Mouse (Mus musculus) liver, embryonic 16.5 days (tissue): ENCODE measurements around the gene Grk3. TPM values are rescaled to one million over a fixed set of nuclear protein-coding genes. Genes with fewer than 3 reads are reported as not detected.

Experiments
- ATAC-seq: fragments of 200-750 bp; cut with Nextera tagmentation; 2 replicates; pipeline ENCODE4 v1.8.0; 2017; ENCODE audit warnings: low read depth, mild to moderate bottlenecking, moderate number of reproducible peaks, moderate library complexity
- H3K27ac ChIP-seq: fragments of 300-500 bp; sonication (generic); 2 replicates; pipeline ENCODE4 v1.5.1; 2014; ENCODE audit warnings: mild to moderate bottlenecking, low read length
- H3K27me3 ChIP-seq: fragments of 300-500 bp; sonication (generic); 2 replicates; pipeline ENCODE4 v1.6.1; 2014; ENCODE audit warnings: low read depth, low read length, mixed read lengths; ENCODE audit not compliant: control insufficient read depth, insufficient read depth
- H3K36me3 ChIP-seq: fragments of 300-500 bp; sonication (generic); 2 replicates; pipeline ENCODE4 v1.6.1; 2014; ENCODE audit warnings: mild to moderate bottlenecking; ENCODE audit not compliant: control insufficient read depth, insufficient read depth
- H3K4me1 ChIP-seq: fragments of 300-500 bp; sonication (generic); 2 replicates; pipeline ENCODE4 v1.6.1; 2014; ENCODE audit warnings: low read depth, low read length, mixed read lengths; ENCODE audit not compliant: control insufficient read depth
- H3K4me2 ChIP-seq: fragments of 300-500 bp; sonication (generic); 2 replicates; pipeline ENCODE4 v1.6.1; 2014; ENCODE audit warnings: low read depth, low read length, mixed read lengths
- H3K4me3 ChIP-seq: fragments of 300-500 bp; sonication (generic); 2 replicates; pipeline ENCODE4 v1.5.1; 2014; ENCODE audit warnings: low read depth, mild to moderate bottlenecking, low read length
- H3K9ac ChIP-seq: fragments of 300-500 bp; sonication (generic); 2 replicates; pipeline ENCODE4 v1.6.1; 2014; ENCODE audit warnings: low read depth, low read length
- H3K9me3 ChIP-seq: fragments of 300-500 bp; sonication (generic); replicated peaks from 2 replicates; pipeline ENCODE4 v1.6.1; 2016; ENCODE audit warnings: low read length; ENCODE audit not compliant: control insufficient read depth
- WGBS: fragments of 180-500 bp; shearing (Covaris S2); extraction: QIAGEN DNeasy Blood & Tissue Kit; methylation state at CpG from one replicate; pipeline ENCODE4 v1.1.7; 2014; ENCODE audit not compliant: insufficient replicate concordance; 5-methylcytosine and 5-hydroxymethylcytosine counted together
- polyA plus RNA-seq: library from polyadenylated mRNA; unstranded; fragments of >200 nt; fragmentation: Nextera tagmentation; extraction: Ambion mirVana; gene quantifications from 2 replicates; pipeline ENCODE4 v1.2.1, GENCODE M21; 2015

Gene Grk3
- polyA plus RNA-seq, 1 experiment from 2014 or later: 3.4 TPM

DNA sequence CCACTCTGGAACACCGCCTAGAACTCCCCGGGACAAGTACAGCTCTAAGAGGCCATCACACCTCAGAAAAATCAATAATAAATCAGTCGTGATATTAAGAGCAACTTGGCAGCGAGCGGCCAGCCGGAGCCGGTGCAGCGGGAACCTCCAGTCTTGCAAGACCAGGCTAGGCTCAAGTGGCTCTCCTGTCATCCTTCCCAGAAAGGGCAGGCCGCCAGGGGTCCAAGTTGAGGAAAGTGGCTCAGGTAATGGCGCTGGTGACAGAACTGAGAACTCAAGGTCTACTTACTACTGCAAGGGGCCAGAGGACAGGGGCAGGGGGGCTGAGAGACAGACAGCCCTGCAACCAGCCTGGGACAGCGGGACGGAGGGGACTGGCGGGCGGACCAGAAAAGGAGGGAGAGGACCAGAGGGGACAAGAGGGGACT, 769 bp downstream of the Grk3 start:
- Histone ChIP-seq H3K4me3 (peak overlapping the region; percentile 61), H3K9ac (peak overlapping the region; percentile 56), H3K36me3 (no peaks in the 10 kb centered on the region), H3K4me1 (peaks cover 2% of the 10 kb centered on the region; the same call in 1 of the 2 replicates), H3K27me3 (no peaks in the 10 kb centered on the region), H3K4me2 (peak overlapping the region; percentile 58), H3K27ac (no peak overlapping the region), H3K9me3 (no peaks in the 10 kb centered on the region)
- 0 out of 2 replicates have a peak, but pooled peaks have one; percentile 20 for ATAC-seq
- 1% methylated on average over 13 of the region's 14 CpGs for WGBS

DNA sequence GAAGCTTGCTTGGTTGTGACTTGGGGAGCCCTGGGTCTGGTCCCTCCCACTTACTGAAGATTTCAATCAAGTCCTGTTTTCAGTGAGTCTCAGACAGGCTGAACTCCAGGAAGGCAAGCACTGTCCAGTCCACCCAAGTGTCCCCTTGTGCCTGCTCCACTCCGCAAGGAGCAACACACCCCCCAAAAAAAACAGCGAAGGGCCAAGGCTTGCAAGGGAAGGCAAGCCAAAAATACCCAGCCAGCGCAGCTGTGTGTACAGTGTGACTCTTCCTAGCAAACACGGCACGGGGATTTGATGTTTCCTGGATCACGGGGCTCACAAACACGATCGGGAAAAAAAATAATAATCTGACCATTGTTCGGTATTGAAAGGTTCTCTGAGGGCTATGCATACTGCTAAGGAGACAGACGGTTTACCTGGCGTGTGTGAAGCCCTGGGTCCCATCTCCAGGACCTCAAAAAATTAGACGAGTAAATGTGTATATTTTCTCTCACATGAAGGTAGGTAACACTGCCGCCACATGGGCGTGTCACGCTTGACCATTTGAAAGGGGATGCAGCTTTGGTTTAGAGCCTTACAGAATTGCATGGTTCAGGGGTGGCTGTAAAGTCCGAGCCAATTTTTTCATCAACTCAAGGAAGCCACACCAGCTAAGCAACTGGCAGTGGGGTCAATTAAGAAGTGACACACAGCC, 1.3 kb downstream of the Grk3 start:
- peak overlapping the region; percentile 56; the same call in 1 of the 2 replicates for H3K9ac ChIP-seq
- no peaks in the 10 kb centered on the region for H3K9me3 ChIP-seq
- no peak overlapping the region for H3K27ac ChIP-seq
- H3K27me3 ChIP-seq: no peaks in the 10 kb centered on the region
- H3K4me1 ChIP-seq: peaks cover 2% of the 10 kb centered on the region; the same call in 1 of the 2 replicates
- no peak for ATAC-seq
- peak overlapping the region; percentile 61 for H3K4me3 ChIP-seq
- 43% methylated on average over 16 of the region's 16 CpGs for WGBS
- peak overlapping the region; percentile 58 for H3K4me2 ChIP-seq
- H3K36me3 ChIP-seq: no peaks in the 10 kb centered on the region

DNA sequence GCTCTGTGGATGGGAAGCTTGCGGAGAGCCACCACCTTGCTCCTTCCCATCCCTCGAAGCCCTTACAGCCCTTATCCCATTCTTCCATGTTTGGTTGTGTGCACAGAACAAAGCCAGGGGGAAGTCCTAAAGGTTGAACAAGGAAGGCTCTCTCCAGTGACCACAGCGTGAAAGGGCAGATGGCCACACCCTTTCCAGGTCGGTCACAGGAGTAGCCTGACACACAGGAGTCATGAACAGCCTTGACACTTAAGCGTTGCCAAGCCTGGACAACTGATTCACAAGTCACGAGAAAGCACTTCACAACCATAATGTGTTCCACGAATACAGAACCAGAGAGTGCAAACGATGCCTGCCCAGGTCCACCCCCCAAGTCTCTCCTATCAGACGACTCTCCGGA, 3.7 kb downstream of the Grk3 start:
- ATAC-seq: no peak
- Histone ChIP-seq H3K4me3 (no peak overlapping the region), H3K4me2 (no peak overlapping the region), H3K4me1 (peaks cover 2% of the 10 kb centered on the region; the same call in 1 of the 2 replicates), H3K27ac (no peak overlapping the region), H3K36me3 (no peaks in the 10 kb centered on the region), H3K9me3 (no peaks in the 10 kb centered on the region), H3K27me3 (no peaks in the 10 kb centered on the region), H3K9ac (no peak overlapping the region)
- 62% methylated on average over 10 of the region's 10 CpGs for WGBS

DNA sequence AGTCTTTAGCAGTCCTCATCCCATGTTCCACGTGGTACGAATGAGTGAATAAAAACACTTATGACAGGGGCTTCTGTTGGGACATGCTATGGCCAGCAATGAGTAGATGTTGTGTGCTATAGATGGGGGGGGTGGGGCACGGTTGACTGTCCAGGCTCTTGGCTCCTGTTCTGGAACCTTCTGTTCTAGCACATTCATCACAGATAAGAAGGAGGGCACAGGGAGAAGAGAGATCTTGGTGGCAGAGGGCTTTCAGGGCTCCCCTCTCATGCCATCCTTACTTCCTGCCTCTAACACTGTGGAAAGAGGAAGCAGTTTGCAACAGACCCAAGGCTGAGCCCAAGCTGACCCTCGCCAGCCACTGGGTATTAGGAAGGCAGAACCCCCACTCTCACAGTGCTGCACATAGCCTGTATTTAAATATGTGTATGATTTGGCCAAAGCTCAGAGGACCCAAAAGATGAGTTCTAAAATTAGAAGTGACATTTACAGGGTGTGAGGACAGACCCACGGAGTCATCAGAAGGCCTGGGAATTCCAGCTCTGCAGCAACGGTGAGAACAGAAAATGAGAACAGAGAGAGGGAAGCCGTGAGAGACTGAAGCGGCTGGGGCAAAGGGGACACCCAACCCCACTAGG, 6.3 kb downstream of the Grk3 start:
- Histone ChIP-seq H3K4me1 (no peaks in the 10 kb centered on the region; the same call in 1 of the 2 replicates), H3K4me2 (no peak overlapping the region), H3K27me3 (no peaks in the 10 kb centered on the region), H3K4me3 (no peak overlapping the region), H3K36me3 (no peaks in the 10 kb centered on the region), H3K9me3 (no peaks in the 10 kb centered on the region), H3K27ac (no peak overlapping the region), H3K9ac (no peak overlapping the region)
- 43% methylated on average over 8 of the region's 8 CpGs for WGBS
- no peak for ATAC-seq

DNA sequence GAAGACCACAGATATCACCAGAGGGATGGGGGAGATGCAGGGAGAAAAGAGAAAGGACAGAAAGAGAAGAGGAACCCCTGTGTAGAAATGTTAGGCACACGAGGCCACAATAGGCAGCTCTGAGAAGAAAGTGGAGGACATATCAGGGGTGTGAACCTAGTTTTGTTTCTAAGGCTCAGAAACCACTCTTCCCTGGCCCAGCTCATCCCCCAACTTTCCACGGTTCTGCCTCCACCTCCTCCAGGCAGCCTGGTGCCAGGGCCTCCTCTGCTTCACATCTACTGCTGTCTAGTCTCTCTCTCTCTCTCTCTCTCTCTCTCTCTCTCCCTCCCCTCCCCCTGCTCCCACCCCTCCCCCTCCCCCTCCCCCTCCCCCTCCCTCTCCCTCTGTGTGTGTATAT, 7.1 kb downstream of the Grk3 start:
- H3K4me2 ChIP-seq: no peak overlapping the region
- 59% methylated on average over 2 of the region's 2 CpGs for WGBS
- no peak overlapping the region for H3K27ac ChIP-seq
- no peak overlapping the region for H3K9ac ChIP-seq
- no peak overlapping the region for H3K4me3 ChIP-seq
- H3K9me3 ChIP-seq: no peaks in the 10 kb centered on the region
- H3K4me1 ChIP-seq: no peaks in the 10 kb centered on the region; the same call in 1 of the 2 replicates
- no peaks in the 10 kb centered on the region for H3K36me3 ChIP-seq
- no peak for ATAC-seq
- H3K27me3 ChIP-seq: no peaks in the 10 kb centered on the region

DNA sequence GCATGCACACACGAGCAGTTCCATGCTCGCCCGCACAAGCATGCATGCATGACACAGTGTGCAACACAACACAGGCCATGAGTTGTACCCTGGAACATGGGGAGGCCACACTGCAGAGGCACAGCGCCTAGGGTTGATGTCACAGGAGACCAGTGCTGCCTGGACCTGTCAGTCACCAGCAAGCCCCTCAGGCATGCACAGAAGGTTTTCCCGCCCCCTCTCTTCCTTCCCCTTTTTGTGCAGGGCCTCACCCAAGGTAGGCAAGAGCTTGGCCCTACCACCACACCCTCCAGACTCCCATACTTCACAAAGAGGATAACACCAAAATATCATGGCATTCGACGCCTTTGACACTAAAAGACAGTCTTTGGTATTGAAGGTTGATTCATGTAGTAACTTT, 8.6 kb downstream of the Grk3 start:
- no peaks in the 10 kb centered on the region for H3K27me3 ChIP-seq
- no peak overlapping the region for H3K9ac ChIP-seq
- H3K4me1 ChIP-seq: peaks cover 4% of the 10 kb centered on the region
- H3K4me3 ChIP-seq: no peak overlapping the region
- 47% methylated on average over 7 of the region's 7 CpGs for WGBS
- H3K9me3 ChIP-seq: no peaks in the 10 kb centered on the region
- ATAC-seq: no peak
- H3K36me3 ChIP-seq: no peaks in the 10 kb centered on the region
- no peak overlapping the region for H3K27ac ChIP-seq
- no peak overlapping the region for H3K4me2 ChIP-seq

DNA sequence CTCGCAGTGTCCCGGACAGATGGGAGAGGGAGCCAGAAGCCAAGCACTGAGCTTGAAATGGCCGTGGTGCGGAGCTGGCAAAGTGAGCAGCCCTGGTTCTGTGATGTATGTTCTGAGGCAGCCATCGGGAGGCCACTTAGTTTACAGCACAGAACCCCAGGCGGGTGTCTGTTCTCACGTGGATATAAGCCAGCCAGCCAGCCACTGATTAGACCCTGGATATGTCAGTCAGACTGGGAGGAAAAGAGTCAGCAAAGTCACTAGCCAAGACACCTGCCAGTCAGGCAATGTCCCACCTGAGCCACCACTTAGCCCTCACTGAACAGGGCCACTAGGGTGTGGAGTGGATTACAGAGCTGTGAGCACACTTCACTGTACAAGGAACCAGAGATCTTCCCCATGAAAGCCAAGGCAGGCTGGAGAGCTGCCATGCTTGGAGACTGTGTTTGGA, 9.6 kb downstream of the Grk3 start:
- Histone ChIP-seq H3K27me3 (no peaks in the 10 kb centered on the region), H3K4me2 (no peak overlapping the region), H3K9me3 (no peaks in the 10 kb centered on the region), H3K27ac (no peak overlapping the region), H3K4me3 (no peak overlapping the region), H3K9ac (no peak overlapping the region), H3K36me3 (no peaks in the 10 kb centered on the region), H3K4me1 (peaks cover 4% of the 10 kb centered on the region)
- 62% methylated on average over 7 of the region's 7 CpGs for WGBS
- no peak for ATAC-seq

DNA sequence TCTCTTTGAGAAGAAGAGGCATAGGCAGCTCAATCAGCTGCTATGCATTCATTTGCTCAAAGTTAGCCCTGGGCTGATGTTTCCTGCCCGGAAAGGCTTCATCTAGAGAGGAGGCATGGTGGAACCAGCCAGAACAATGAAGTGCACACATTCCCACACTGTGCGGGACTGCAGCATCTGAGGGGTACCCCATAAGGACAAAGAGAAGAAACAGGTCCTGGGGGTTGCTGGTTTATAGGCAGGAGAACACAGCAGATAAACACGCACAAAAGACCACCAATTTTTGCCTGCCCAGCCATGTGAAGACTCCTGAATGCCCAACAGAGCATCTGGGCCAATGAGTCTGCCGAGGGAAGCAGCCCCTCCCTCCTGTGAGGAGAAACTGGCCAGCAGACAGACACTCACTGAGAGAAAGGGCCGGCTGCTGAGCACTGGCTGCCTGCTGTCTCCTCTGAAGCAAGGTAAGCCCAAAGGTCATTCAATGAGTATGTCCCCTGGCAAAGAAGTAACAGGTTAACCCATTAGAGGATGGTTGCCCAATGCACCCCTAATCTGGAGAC, 12.7 kb downstream of the Grk3 start:
- Histone ChIP-seq H3K4me3 (no peak overlapping the region), H3K36me3 (no peaks in the 10 kb centered on the region), H3K4me1 (peaks cover 4% of the 10 kb centered on the region), H3K9ac (no peak overlapping the region), H3K27ac (no peak overlapping the region), H3K4me2 (no peak overlapping the region), H3K9me3 (no peaks in the 10 kb centered on the region), H3K27me3 (no peaks in the 10 kb centered on the region)
- no peak for ATAC-seq
- WGBS: 40% methylated on average over 5 of the region's 5 CpGs

DNA sequence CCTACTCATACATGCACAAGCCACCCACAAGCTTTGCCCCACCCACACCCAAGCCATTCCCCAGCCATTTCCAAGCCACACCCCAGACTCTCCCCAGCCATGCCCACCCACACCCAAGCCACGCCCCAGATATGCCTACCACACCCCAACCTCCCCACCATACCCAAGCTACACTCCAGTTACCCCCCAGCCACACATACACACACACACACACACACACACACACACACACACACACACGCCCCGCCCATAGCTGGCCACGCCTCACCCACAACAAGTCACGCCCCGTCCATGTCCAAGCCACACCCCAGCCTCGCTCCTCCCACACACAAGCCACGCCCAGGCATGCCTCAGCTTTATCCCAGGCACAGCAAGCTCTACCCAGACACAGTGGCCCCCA, 16.4 kb downstream of the Grk3 start:
- 0 out of 2 replicates have a peak, but pooled peaks cover 2% of the 10 kb centered on the region for H3K36me3 ChIP-seq
- peak; percentile 76 for ATAC-seq
- 36% methylated on average over 8 of the region's 8 CpGs for WGBS
- H3K4me3 ChIP-seq: no peak overlapping the region
- H3K27ac ChIP-seq: no peak overlapping the region
- H3K27me3 ChIP-seq: no peaks in the 10 kb centered on the region
- H3K9me3 ChIP-seq: 0 out of 2 replicates have a peak, but pooled peaks cover 2% of the 10 kb centered on the region
- H3K4me1 ChIP-seq: peaks cover 4% of the 10 kb centered on the region
- no peak overlapping the region for H3K9ac ChIP-seq
- no peak overlapping the region for H3K4me2 ChIP-seq
